Mouse (Mus musculus) kidney, adult 9 months (tissue): ENCODE results near the gene Rab21.
"Not testable (repeated sequence)": the region's sequence is repeated elsewhere in the genome, so short reads cannot be mapped to it uniquely, and the experiment has no call there.

Experiments
- DNase-seq: peaks from one replicate; pipeline ENCODE4 v3.0.0; 2022

The Rab21 gene

GRCm38 (mm10) chr10:115323295-115323694, 7.9 kb upstream of the Rab21 start:
- peak; percentile 79 for DNase-seq

GRCm38 (mm10) chr10:115321317-115322035, 6.1 kb upstream of the Rab21 start:
- no peak for DNase-seq

- DNase-seq: not testable (repeated sequence)
These were observed 3.0 kb upstream of the Rab21 start for GRCm38 (mm10) chr10:115318388-115318787.

GRCm38 (mm10) chr10:115316313-115316712, 919 bp upstream of the Rab21 start:
- DNase-seq: no peak

- peak; percentile 44 for DNase-seq
These were observed 577 bp downstream of the Rab21 start for GRCm38 (mm10) chr10:115314582-115315452.

- peak; percentile 33 for DNase-seq
These were observed 1.2 kb downstream of the Rab21 start for GRCm38 (mm10) chr10:115314287-115314581.

- peak; percentile 82 for DNase-seq
These were observed 1.6 kb downstream of the Rab21 start for GRCm38 (mm10) chr10:115313641-115314286.

GRCm38 (mm10) chr10:115312732-115313131, 2.7 kb downstream of the Rab21 start:
- DNase-seq: peak; percentile 86

- no peak for DNase-seq
These were observed 3.2 kb downstream of the Rab21 start for GRCm38 (mm10) chr10:115312194-115312593.

GRCm38 (mm10) chr10:115311263-115311965, 4.0 kb downstream of the Rab21 start:
- peak; percentile 33 for DNase-seq

GRCm38 (mm10) chr10:115309191-115309590, 6.2 kb downstream of the Rab21 start:
- DNase-seq: no peak

GRCm38 (mm10) chr10:115307331-115307875, 8.0 kb downstream of the Rab21 start:
- no peak for DNase-seq

GRCm38 (mm10) chr10:115298683-115299082, 16.7 kb downstream of the Rab21 start:
- DNase-seq: no peak

- no peak for DNase-seq
These were observed 17.8 kb downstream of the Rab21 start for GRCm38 (mm10) chr10:115297582-115297981.

- DNase-seq: no peak
These were observed 18.9 kb downstream of the Rab21 start for GRCm38 (mm10) chr10:115296401-115296935.

- no peak for DNase-seq
These were observed 20.2 kb downstream of the Rab21 start for GRCm38 (mm10) chr10:115295162-115295561.

- no peak for DNase-seq
These were observed 20.7 kb downstream of the Rab21 start for GRCm38 (mm10) chr10:115294715-115295114.

GRCm38 (mm10) chr10:115293946-115294345, 21.4 kb downstream of the Rab21 start:
- no peak for DNase-seq

GRCm38 (mm10) chr10:115290671-115291070, 24.7 kb downstream of the Rab21 start:
- no peak for DNase-seq

GRCm38 (mm10) chr10:115288856-115289255, 26.5 kb downstream of the Rab21 start:
- no peak for DNase-seq

- no peak for DNase-seq
These were observed 31.2 kb downstream of the Rab21 start for GRCm38 (mm10) chr10:115284170-115284569.

- no peak for DNase-seq
These were observed 34.0 kb downstream of the Rab21 start for GRCm38 (mm10) chr10:115281381-115281780.
